Mouse (Mus musculus): ENCODE data around the gene Tmsb4x. TPM values are rescaled to one million over a fixed set of nuclear protein-coding genes. Genes with fewer than 3 reads are reported as not detected.

Gene Tmsb4x
- 33.7 and 39.6 TPM in 2 replicates for polyA plus RNA-seq (2012; rRNA removed)

GRCm38 (mm10) chrX:167208978-167209754, at the start of gene Tmsb4x:
TSS of gene Tmsb4x (minus strand) at chrX:167209315.

Other genes with a start within 250 kb of the Tmsb4x start
- 0.04 TPM in 1 of 2 replicates, not detected in the other for gene Tlr8, start 55.0 kb upstream of the Tmsb4x start, polyA plus RNA-seq (2012; rRNA removed)
- gene Tlr7, start 121.2 kb upstream of the Tmsb4x start, polyA plus RNA-seq (2012; rRNA removed): not detected in 2 replicates
- gene Prps2, start 173.4 kb upstream of the Tmsb4x start, polyA plus RNA-seq (2012; rRNA removed): 8.9 and 11.0 TPM in 2 replicates

Measured in stomach, adult 2 months (tissue).